Mouse (Mus musculus) MEL (cell line): ENCODE data around the gene Dyrk3. TPM values are rescaled to one million over a fixed set of nuclear protein-coding genes. Genes with fewer than 3 reads are reported as not detected.

ENCODE experiments used
- DNase-seq: peaks from one replicate; pipeline ENCODE4 v3.0.0; 2011; ENCODE audit warnings: low read depth, low spot score
- H3K27ac ChIP-seq: 2 replicates; pipeline ENCODE4 v1.5.1; 2012; ENCODE audit warnings: low read depth, mild to moderate bottlenecking, control low read depth, low read length, moderate library complexity; ENCODE audit not compliant: control insufficient read depth
- H3K27me3 ChIP-seq, 2 experiments: fragments of 150-350 bp in 1 of 2; sonication (generic) in 1 of 2; 2 replicates each; pipeline ENCODE4 v1.6.1; 2012; ENCODE audit warnings: low read length in 2 of 2, mild to moderate bottlenecking in 2 of 2, improper control_type of control experiment in 1 of 2, moderate library complexity in 1 of 2; ENCODE audit not compliant: insufficient read depth in 2 of 2, control insufficient read depth in 1 of 2
- H3K36me3 ChIP-seq, 2 experiments: 2 replicates each; pipeline ENCODE4 v1.6.1; 2012 to 2014; ENCODE audit warnings: low read length in 2 of 2, improper control_type of control experiment in 1 of 2, inconsistent platforms in 1 of 2, mild to moderate bottlenecking in 1 of 2; ENCODE audit not compliant: insufficient read depth in 2 of 2, control insufficient read depth in 1 of 2
- H3K4me1 ChIP-seq, 2 experiments: fragments of 150-350 bp in 1 of 2; sonication (generic) in 1 of 2; 2 replicates each; pipeline ENCODE4 v1.6.1; 2012; ENCODE audit warnings: low read length in 2 of 2, improper control_type of control experiment in 1 of 2, mild to moderate bottlenecking in 1 of 2; ENCODE audit not compliant: insufficient read depth in 2 of 2, control insufficient read depth in 1 of 2
- H3K4me3 ChIP-seq, 2 experiments: fragments of 150-350 bp in 1 of 2; sonication (generic) in 1 of 2; 2 replicates each; pipeline ENCODE4 v1.5.1; 2012; ENCODE audit warnings: low read depth in 2 of 2, low read length in 2 of 2, mild to moderate bottlenecking in 2 of 2, moderate library complexity in 2 of 2, control low read depth in 1 of 2, improper control_type of control experiment in 1 of 2; ENCODE audit not compliant: control insufficient read depth in 1 of 2, insufficient read depth in 1 of 2
- H3K79me2 ChIP-seq: 2 replicates; pipeline ENCODE4 v1.6.1; 2012; ENCODE audit warnings: mild to moderate bottlenecking, low read length, moderate library complexity; ENCODE audit not compliant: control insufficient read depth, poor library complexity, insufficient read depth
- H3K9ac ChIP-seq: 2 replicates; pipeline ENCODE4 v1.6.1; 2012; ENCODE audit warnings: low read depth, mild to moderate bottlenecking, control low read depth, low read length, moderate library complexity; ENCODE audit not compliant: control insufficient read depth, poor library complexity, severe bottlenecking
- H3K9me3 ChIP-seq: fragments of 150-350 bp; sonication (generic); replicated peaks from 2 replicates; pipeline ENCODE4 v1.6.1; 2012; ENCODE audit warnings: mild to moderate bottlenecking, low read length, improper control_type of control experiment, moderate library complexity; ENCODE audit not compliant: insufficient read depth
- BHLHE40 ChIP-seq: IDR thresholded peaks from 2 replicates; pipeline ENCODE4 v1.6.1; 2012; ENCODE audit warnings: low read depth, mild to moderate bottlenecking, inconsistent platforms, low read length, improper control_type of control experiment, borderline replicate concordance
- CHD1 ChIP-seq: IDR thresholded peaks from 2 replicates; pipeline ENCODE4 v1.6.1; 2012; ENCODE audit warnings: low read depth, mild to moderate bottlenecking, inconsistent platforms, low read length, improper control_type of control experiment
- E2F4 ChIP-seq: IDR thresholded peaks from 2 replicates; pipeline ENCODE4 v1.6.1; 2011; ENCODE audit warnings: low read depth, low read length, improper control_type of control experiment, borderline replicate concordance
- ELF1 ChIP-seq: IDR thresholded peaks from 2 replicates; pipeline ENCODE4 v1.6.1; 2014; ENCODE audit warnings: low read depth, mild to moderate bottlenecking, inconsistent platforms, low read length, improper control_type of control experiment, moderate library complexity
- GATA1 ChIP-seq: IDR thresholded peaks from 2 replicates; pipeline ENCODE4 v1.6.1; 2011; ENCODE audit warnings: low read depth, low read length, improper control_type of control experiment
- HCFC1 ChIP-seq: IDR thresholded peaks from 2 replicates; pipeline ENCODE4 v1.6.1; 2012; ENCODE audit warnings: low read depth, mild to moderate bottlenecking, inconsistent platforms, low read length, improper control_type of control experiment, moderate library complexity
- JUND ChIP-seq: IDR thresholded peaks from 2 replicates; pipeline ENCODE4 v1.6.1; 2011; ENCODE audit warnings: low read depth, mild to moderate bottlenecking, improper control_type of control experiment, low read length
- KAT2A ChIP-seq: conservative IDR thresholded peaks from 2 replicates; pipeline ENCODE4 v1.6.1; 2012; ENCODE audit warnings: low read depth, low read length, improper control_type of control experiment, inconsistent platforms
- MAX ChIP-seq: IDR thresholded peaks from 2 replicates; pipeline ENCODE4 v1.6.1; 2011; ENCODE audit warnings: low read length, improper control_type of control experiment
- MXI1 ChIP-seq: IDR thresholded peaks from 2 replicates; pipeline ENCODE4 v1.6.1; 2011; ENCODE audit warnings: mild to moderate bottlenecking, low read depth, low read length, improper control_type of control experiment
- MYB ChIP-seq: IDR thresholded peaks from 2 replicates; pipeline ENCODE4 v1.6.1; 2011; ENCODE audit warnings: mild to moderate bottlenecking, low read depth, low read length, improper control_type of control experiment
- NRF1 ChIP-seq: IDR thresholded peaks from 2 replicates; pipeline ENCODE4 v1.6.1; 2014; ENCODE audit warnings: low read depth, mild to moderate bottlenecking, inconsistent platforms, low read length, improper control_type of control experiment, moderate library complexity; ENCODE audit not compliant: poor library complexity, insufficient read depth, severe bottlenecking
- POLR2A ChIP-seq, 2 experiments: IDR thresholded peaks; 2 replicates each; pipeline ENCODE4 v1.6.1; 2011 to 2012; ENCODE audit warnings: low read length in 2 of 2, mild to moderate bottlenecking in 2 of 2, control low read depth in 1 of 2, improper control_type of control experiment in 1 of 2, low read depth in 1 of 2, moderate library complexity in 1 of 2; ENCODE audit not compliant: control insufficient read depth in 1 of 2, insufficient read depth in 1 of 2, poor library complexity in 1 of 2
- POLR2AphosphoS2 ChIP-seq: IDR thresholded peaks from 2 replicates; pipeline ENCODE4 v1.6.1; 2011; ENCODE audit warnings: low read length, improper control_type of control experiment
- POLR2AphosphoS5 ChIP-seq: IDR thresholded peaks from 2 replicates; pipeline ENCODE4 v1.6.1; 2012; ENCODE audit warnings: low read depth, borderline replicate concordance, mild to moderate bottlenecking, inconsistent platforms, low read length, moderate library complexity, mixed read lengths
- RAD21 ChIP-seq: IDR thresholded peaks from 2 replicates; pipeline ENCODE4 v1.6.1; 2011; ENCODE audit warnings: mild to moderate bottlenecking, low read depth, low read length, improper control_type of control experiment
- RCOR1 ChIP-seq: IDR thresholded peaks from 2 replicates; pipeline ENCODE4 v1.6.1; 2012; ENCODE audit warnings: low read depth, mild to moderate bottlenecking, inconsistent platforms, low read length, improper control_type of control experiment
- SMC3 ChIP-seq: IDR thresholded peaks from 2 replicates; pipeline ENCODE4 v1.6.1; 2011; ENCODE audit warnings: low read depth, low read length, improper control_type of control experiment
- USF1 ChIP-seq: IDR thresholded peaks from 2 replicates; pipeline ENCODE4 v1.6.1; 2014; ENCODE audit warnings: low read depth, mild to moderate bottlenecking, inconsistent platforms, low read length, improper control_type of control experiment, moderate library complexity
- USF2 ChIP-seq, 2 experiments: IDR thresholded peaks; 2 replicates each; pipeline ENCODE4 v1.6.1; 2011 to 2012; ENCODE audit warnings: improper control_type of control experiment in 2 of 2, low read length in 2 of 2, borderline replicate concordance in 1 of 2, inconsistent platforms in 1 of 2, low read depth in 1 of 2, mild to moderate bottlenecking in 1 of 2; ENCODE audit not compliant: insufficient read depth in 1 of 2
- ZC3H11A ChIP-seq: IDR thresholded peaks from 2 replicates; pipeline ENCODE4 v1.6.1; 2012; ENCODE audit warnings: low read depth, mild to moderate bottlenecking, inconsistent platforms, low read length, improper control_type of control experiment
- ZKSCAN1 ChIP-seq: IDR thresholded peaks from 2 replicates; pipeline ENCODE4 v1.6.1; 2012; ENCODE audit warnings: low read depth, mild to moderate bottlenecking, inconsistent platforms, low read length, improper control_type of control experiment, moderate library complexity
- ZNF384 ChIP-seq: IDR thresholded peaks from 2 replicates; pipeline ENCODE4 v1.6.1; 2012; ENCODE audit warnings: low read depth, mild to moderate bottlenecking, inconsistent platforms, low read length, improper control_type of control experiment
- polyA plus RNA-seq, 2 experiments: library from polyadenylated mRNA; stranded (reverse) in 1 of 2; unstranded in 1 of 2; fragments of >175 nt in 1 of 2; fragments of >200 nt in 1 of 2; gene quantifications; 2 replicates each; pipeline versions ENCODE4 v1.2.1 to v1.2.4; 2012; ENCODE audit warnings: low replicate concordance in 2 of 2, low read depth in 1 of 2; ENCODE audit not compliant: insufficient read length in 2 of 2, insufficient read depth in 1 of 2, missing spikeins in 1 of 2
- total RNA-seq: library from RNA; depleted of rRNA; stranded (reverse); fragments of 300-350 nt; gene quantifications from 2 replicates; pipeline ENCODE4 v1.2.3, GENCODE M21; 2012

Dyrk3 gene
- total and polyA plus RNA-seq, 3 experiments: 8.6 to 11.8 TPM; not detected in 1

- no peak overlapping the region for H3K9ac ChIP-seq
- TF ChIP-seq ZNF384: no peak
- no peak for TF ChIP-seq RCOR1
- TF ChIP-seq ZKSCAN1: no peak
- no peak for TF ChIP-seq MYB
- TF ChIP-seq E2F4: no peak
- TF ChIP-seq JUND: no peak
- no peak for TF ChIP-seq NRF1
- no peak for TF ChIP-seq USF2 (IDR thresholded peaks at IDR 0.05; ENCODE audit: borderline replicate concordance in 1 of 2, insufficient read depth in 1 of 2, low read depth in 1 of 2, low read length in 2 of 2)
- no peak for TF ChIP-seq BHLHE40
- TF ChIP-seq MXI1: no peak
- H3K36me3 ChIP-seq: peaks cover 0 to 16% of the 10 kb centered on the region in 2 experiments; a peak in 3 of 4 replicates
- DNase-seq: no peak
- no peaks in the 10 kb centered on the region for H3K27me3 ChIP-seq
- peaks cover 2% of the 10 kb centered on the region; the same call in 1 of the 2 replicates for H3K79me2 ChIP-seq
- H3K27ac ChIP-seq: no peak overlapping the region
- H3K4me1 ChIP-seq: peaks cover 0 to 2% of the 10 kb centered on the region in 2 experiments; a peak in 1 of 4 replicates
- H3K9me3 ChIP-seq: no peaks in the 10 kb centered on the region
- H3K4me3 ChIP-seq: no peak overlapping the region
Observed at GRCm38 (mm10) chr1:131180386-131180785, 42.2 kb upstream of the Dyrk3 start.

GRCm38 (mm10) chr1:131178083-131178482 is 39.9 kb upstream of the Dyrk3 start:
- Histone ChIP-seq H3K27ac (no peak overlapping the region), H3K9ac (no peak overlapping the region), H3K36me3 (peaks cover 0 to 20% of the 10 kb centered on the region in 2 experiments; a peak in 3 of 4 replicates), H3K79me2 (no peaks in the 10 kb centered on the region), H3K4me1 (peaks cover 0 to 2% of the 10 kb centered on the region in 2 experiments; a peak in 1 of 4 replicates), H3K9me3 (no peaks in the 10 kb centered on the region), H3K4me3 (no peak overlapping the region), H3K27me3 (no peaks in the 10 kb centered on the region)
- TF ChIP-seq USF1: no peak
- no peak for TF ChIP-seq USF2 (IDR thresholded peaks at IDR 0.05; ENCODE audit: borderline replicate concordance in 1 of 2, insufficient read depth in 1 of 2, low read depth in 1 of 2, low read length in 2 of 2)
- no peak for TF ChIP-seq JUND
- no peak for TF ChIP-seq KAT2A
- no peak for DNase-seq

- no peak for DNase-seq
- H3K79me2 ChIP-seq: no peaks in the 10 kb centered on the region
- H3K9me3 ChIP-seq: no peaks in the 10 kb centered on the region
- no peak for TF ChIP-seq ZC3H11A
- no peak for TF ChIP-seq GATA1
- TF ChIP-seq USF1: no peak
- no peak for TF ChIP-seq CHD1
- no peak for TF ChIP-seq POLR2A (IDR thresholded peaks at IDR 0.05; ENCODE audit: control insufficient read depth in 1 of 2, insufficient read depth in 1 of 2, low read depth in 1 of 2, low read length in 2 of 2, poor library complexity in 1 of 2)
- no peak for TF ChIP-seq ELF1
- no peak for TF ChIP-seq NRF1
- no peak for TF ChIP-seq HCFC1
- TF ChIP-seq KAT2A: no peak
- no peak for TF ChIP-seq E2F4
- no peak for TF ChIP-seq RAD21
- TF ChIP-seq POLR2AphosphoS2: no peak
- TF ChIP-seq USF2 (IDR thresholded peaks at IDR 0.05; ENCODE audit: borderline replicate concordance in 1 of 2, insufficient read depth in 1 of 2, low read depth in 1 of 2, low read length in 2 of 2): no peak
- no peak for TF ChIP-seq SMC3
- no peak for TF ChIP-seq MAX
- TF ChIP-seq ZKSCAN1: no peak
- no peak for TF ChIP-seq POLR2AphosphoS5
- no peak for TF ChIP-seq JUND
- TF ChIP-seq, all 39 proteins: peak for 0
- peaks cover 0 to 22% of the 10 kb centered on the region in 2 experiments; a peak in 3 of 4 replicates for H3K36me3 ChIP-seq
- no peak overlapping the region for H3K27ac ChIP-seq
- no peaks in the 10 kb centered on the region for H3K27me3 ChIP-seq
- H3K4me3 ChIP-seq: no peak overlapping the region
- H3K4me1 ChIP-seq: peaks cover 0 to 2% of the 10 kb centered on the region in 2 experiments; a peak in 1 of 4 replicates
- H3K9ac ChIP-seq: no peak overlapping the region
Observed at GRCm38 (mm10) chr1:131177249-131177648, 39.1 kb upstream of the Dyrk3 start.
